Mouse (Mus musculus): Measurements from ENCODE around the gene Cacna1g.

- TF ChIP-seq GATA1 (IDR thresholded peaks at IDR 0.05; ENCODE audit: borderline replicate concordance, low read length) (no peak), FLI1 (IDR thresholded peaks at IDR 0.05; ENCODE audit: low read length) (no peak)
Observed at GRCm38 (mm10) chr11:94444829-94445228, 29.2 kb downstream of the Cacna1g start.

Measured in megakaryocyte, embryonic 14.5 days (primary cell).